Mouse (Mus musculus) forebrain, postnatal 0 days (tissue): Measurements from ENCODE around the gene Crabp2. TPM values are rescaled to one million over a fixed set of nuclear protein-coding genes. Genes with fewer than 3 reads are reported as not detected.

Experiments
- ATAC-seq: fragments of 200-750 bp; cut with Nextera tagmentation; 2 replicates; pipeline ENCODE4 v1.8.0; 2017; ENCODE audit warnings: mild to moderate bottlenecking, moderate library complexity
- DNase-seq: peaks from one replicate; pipeline ENCODE4 v3.0.0-alpha.2; 2015
- H3K27ac ChIP-seq: fragments of 300-500 bp; sonication (generic); 2 replicates; pipeline ENCODE4 v1.5.1; 2014; ENCODE audit warnings: low read depth, mild to moderate bottlenecking, antibody characterized with exemption, low read length, moderate library complexity, mixed read lengths
- H3K27me3 ChIP-seq: fragments of 300-500 bp; sonication (generic); 2 replicates; pipeline ENCODE4 v1.6.1; 2014; ENCODE audit warnings: mild to moderate bottlenecking, low read length, mixed read lengths; ENCODE audit not compliant: insufficient read depth
- H3K36me3 ChIP-seq: fragments of 300-500 bp; sonication (generic); 2 replicates; pipeline ENCODE4 v1.6.1; 2014; ENCODE audit warnings: mild to moderate bottlenecking, moderate library complexity; ENCODE audit not compliant: insufficient read depth
- H3K4me1 ChIP-seq: fragments of 300-500 bp; sonication (generic); 2 replicates; pipeline ENCODE4 v1.6.1; 2014; ENCODE audit warnings: antibody characterized with exemption; ENCODE audit not compliant: insufficient read depth
- H3K4me2 ChIP-seq: fragments of 300-500 bp; sonication (generic); 2 replicates; pipeline ENCODE4 v1.6.1; 2014; ENCODE audit warnings: low read depth, mild to moderate bottlenecking, moderate library complexity
- H3K4me3 ChIP-seq: fragments of 300-500 bp; sonication (generic); 2 replicates; pipeline ENCODE4 v1.5.1; 2014; ENCODE audit warnings: low read depth, low read length, mixed read lengths
- H3K9ac ChIP-seq: fragments of 300-500 bp; sonication (generic); 2 replicates; pipeline ENCODE4 v1.6.1; 2014; ENCODE audit warnings: mild to moderate bottlenecking
- H3K9me3 ChIP-seq: fragments of 300-500 bp; sonication (generic); 2 replicates; pipeline ENCODE4 v1.6.1; 2016; ENCODE audit warnings: low read length
- CTCF ChIP-seq: sonication (generic); IDR thresholded peaks from 2 replicates; pipeline ENCODE4 v1.5.1; 2016; ENCODE audit warnings: antibody characterized with exemption, control low read depth, low read depth
- WGBS: fragments of 180-500 bp; shearing (Covaris S2); extraction: QIAGEN DNeasy Blood & Tissue Kit; methylation state at CpG from one replicate; pipeline ENCODE4 v1.1.7; 2014; 5-methylcytosine and 5-hydroxymethylcytosine counted together
- polyA plus RNA-seq: library from polyadenylated mRNA; unstranded; fragments of >200 nt; fragmentation: Nextera tagmentation; extraction: Ambion mirVana; gene quantifications from 2 replicates; pipeline ENCODE4 v1.2.1, GENCODE M21; 2015
- total RNA-seq: library from RNA; depleted of rRNA; stranded (reverse); fragments of >200 nt; gene quantifications from 2 replicates; pipeline ENCODE4 v1.2.3, GENCODE M21; 2014

The Crabp2 gene
- total and polyA plus RNA-seq, 2 experiments from 2014 or later: 17.4 to 24.7 TPM

GRCm38 (mm10) chr3:87958056-87958455, 9.6 kb downstream of the Crabp2 start:
- DNase-seq: no peak
- H3K4me3 ChIP-seq: no peak overlapping the region
- no peaks in the 10 kb centered on the region for H3K36me3 ChIP-seq
- 7% methylated on average over 1 of the region's 1 CpGs for WGBS
- no peaks in the 10 kb centered on the region for H3K9me3 ChIP-seq
- H3K4me2 ChIP-seq: no peak overlapping the region
- no peak for TF ChIP-seq CTCF
- no peak overlapping the region for H3K9ac ChIP-seq
- no peak overlapping the region for H3K27ac ChIP-seq
- peaks cover 7% of the 10 kb centered on the region; the same call in 1 of the 2 replicates for H3K4me1 ChIP-seq
- H3K27me3 ChIP-seq: no peaks in the 10 kb centered on the region
- no peak for ATAC-seq

DNA sequence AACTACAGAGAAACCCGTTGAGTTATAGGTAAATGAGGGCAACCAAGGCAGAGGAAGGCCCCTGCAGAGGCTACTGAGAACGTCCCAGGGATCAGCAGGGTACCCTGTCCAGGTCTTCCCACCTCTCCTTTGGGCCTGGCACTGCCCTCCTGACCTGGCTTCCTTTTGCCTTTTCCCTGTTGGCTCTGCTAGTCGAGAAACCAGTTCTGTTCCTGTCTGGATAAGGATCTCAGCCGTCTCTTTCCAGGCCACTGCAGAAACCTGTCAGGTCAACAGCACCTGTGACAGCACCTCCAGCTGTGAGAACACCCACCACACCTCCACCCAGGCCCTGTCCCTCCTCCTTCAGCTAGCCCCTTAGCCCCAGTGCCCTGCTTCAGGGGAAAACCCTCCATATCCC, 10.0 kb downstream of the Crabp2 start:
- Histone ChIP-seq H3K4me3 (no peak overlapping the region), H3K27ac (no peak overlapping the region), H3K4me2 (no peak overlapping the region), H3K9me3 (no peaks in the 10 kb centered on the region), H3K4me1 (peaks cover 7% of the 10 kb centered on the region; the same call in 1 of the 2 replicates), H3K27me3 (no peaks in the 10 kb centered on the region), H3K9ac (no peak overlapping the region), H3K36me3 (no peaks in the 10 kb centered on the region)
- 38% methylated on average over 4 of the region's 4 CpGs for WGBS
- ATAC-seq: no peak
- no peak for DNase-seq
- no peak for TF ChIP-seq CTCF

- no peak overlapping the region for H3K4me2 ChIP-seq
- no peak overlapping the region for H3K27ac ChIP-seq
- H3K27me3 ChIP-seq: no peaks in the 10 kb centered on the region
- no peak overlapping the region for H3K9ac ChIP-seq
- ATAC-seq (no peak), DNase-seq (no peak)
- peaks cover 7% of the 10 kb centered on the region; the same call in 1 of the 2 replicates for H3K4me1 ChIP-seq
- no peak overlapping the region for H3K4me3 ChIP-seq
- H3K36me3 ChIP-seq: no peaks in the 10 kb centered on the region
- 17% methylated on average over 1 of the region's 1 CpGs for WGBS
- H3K9me3 ChIP-seq: no peaks in the 10 kb centered on the region
- no peak for TF ChIP-seq CTCF
Observed at GRCm38 (mm10) chr3:87958967-87959366, 10.5 kb downstream of the Crabp2 start.

GRCm38 (mm10) chr3:87959371-87959770, 10.9 kb downstream of the Crabp2 start:
- H3K27ac ChIP-seq: no peak overlapping the region
- ATAC-seq (no peak), DNase-seq (no peak)
- peaks cover 7% of the 10 kb centered on the region; the same call in 1 of the 2 replicates for H3K4me1 ChIP-seq
- H3K27me3 ChIP-seq: no peaks in the 10 kb centered on the region
- H3K4me2 ChIP-seq: no peak overlapping the region
- H3K9ac ChIP-seq: no peak overlapping the region
- no peaks in the 10 kb centered on the region for H3K9me3 ChIP-seq
- WGBS: 75% methylated on average over 7 of the region's 7 CpGs
- no peak for TF ChIP-seq CTCF
- no peaks in the 10 kb centered on the region for H3K36me3 ChIP-seq
- H3K4me3 ChIP-seq: no peak overlapping the region

DNA sequence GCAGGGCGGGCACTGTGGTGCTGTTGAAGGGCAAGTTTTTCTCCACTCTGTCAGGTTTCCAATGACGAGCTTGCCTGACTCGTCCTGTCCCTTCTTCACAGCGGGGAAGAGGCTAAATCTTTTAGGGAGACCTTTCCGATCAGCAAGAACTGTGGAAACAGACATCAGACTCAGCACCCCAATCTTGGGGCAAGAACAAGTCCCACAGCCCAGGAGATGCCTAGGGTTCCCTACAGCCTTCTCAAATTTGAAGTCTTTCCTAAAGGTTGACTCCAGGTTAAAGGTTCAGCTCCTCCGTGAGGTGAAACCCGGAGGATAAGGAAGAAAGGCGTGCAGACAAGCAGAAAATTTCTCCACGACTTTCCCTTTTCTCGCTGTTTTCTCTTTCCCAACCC, 11.7 kb downstream of the Crabp2 start:
- Histone ChIP-seq H3K9me3 (no peaks in the 10 kb centered on the region), H3K9ac (peak overlapping the region; percentile 62), H3K27ac (peak overlapping the region; percentile 86), H3K27me3 (no peaks in the 10 kb centered on the region), H3K36me3 (no peaks in the 10 kb centered on the region), H3K4me1 (peaks cover 7% of the 10 kb centered on the region; the same call in 1 of the 2 replicates), H3K4me2 (peak overlapping the region; percentile 78), H3K4me3 (peak overlapping the region; percentile 46)
- no peak for TF ChIP-seq CTCF
- 5% methylated on average over 10 of the region's 10 CpGs for WGBS
- ATAC-seq (no peak), DNase-seq (peak; percentile 58)

GRCm38 (mm10) chr3:87960586-87961191, 12.2 kb downstream of the Crabp2 start:
- WGBS: 3% methylated on average over 27 of the region's 27 CpGs

DNA sequence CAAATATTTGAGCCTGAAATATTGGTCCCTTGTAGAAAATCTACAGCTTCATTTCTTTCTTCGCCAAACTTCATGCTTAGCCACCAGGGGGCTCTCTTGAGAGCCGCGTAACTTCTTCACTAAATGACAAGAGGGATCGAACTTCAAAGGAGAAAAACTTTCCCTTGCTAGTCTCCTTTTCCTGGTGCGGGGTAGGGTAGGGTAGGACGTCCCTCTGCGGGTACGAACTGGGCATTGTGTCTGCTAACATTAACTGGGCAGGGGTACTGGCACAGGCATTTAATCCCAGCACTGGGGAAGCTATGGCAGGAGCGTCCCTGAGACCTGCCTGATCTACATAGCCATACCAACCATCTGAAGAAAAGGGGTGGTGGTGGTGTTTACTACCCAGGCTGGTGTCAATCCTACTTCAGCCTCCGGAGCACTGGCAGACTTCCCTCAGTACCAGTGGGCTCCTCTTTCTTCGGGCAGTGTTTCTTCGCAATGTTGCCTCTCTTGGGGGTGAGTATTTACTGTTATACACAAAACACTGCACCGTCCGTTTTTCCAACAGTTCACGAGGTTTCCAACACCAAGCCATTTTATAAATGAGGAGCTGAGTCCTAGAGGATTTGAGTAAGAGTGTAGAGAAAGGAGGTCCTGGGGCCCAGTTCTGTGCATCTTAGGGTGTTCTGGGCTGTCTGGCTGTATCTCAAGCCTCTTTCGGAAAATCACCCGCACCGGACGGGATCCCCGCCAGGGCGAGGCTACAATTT, 21.9 kb downstream of the Crabp2 start:
- TF ChIP-seq CTCF: peak; percentile 81
- peak overlapping the region; percentile 91 for H3K4me2 ChIP-seq
- H3K27me3 ChIP-seq: 0 out of 2 replicates have a peak, but pooled peaks cover 5% of the 10 kb centered on the region
- 0 out of 2 replicates have a peak, but pooled peaks cover 5% of the 10 kb centered on the region for H3K4me1 ChIP-seq
- WGBS: 1% methylated on average over 21 of the region's 21 CpGs
- ATAC-seq (no peak), DNase-seq (peak; percentile 86)
- no peaks in the 10 kb centered on the region for H3K36me3 ChIP-seq
- H3K4me3 ChIP-seq: peak overlapping the region; percentile 51
- no peak overlapping the region for H3K27ac ChIP-seq
- peak overlapping the region; percentile 47; the same call in 1 of the 2 replicates for H3K9ac ChIP-seq
- no peaks in the 10 kb centered on the region for H3K9me3 ChIP-seq

More at GRCm38 (mm10) chr3:87960586-87961191, 12.2 kb downstream of the Crabp2 start:
- TF ChIP-seq CTCF: peak; percentile 94
- peak; percentile 95 for DNase-seq
- H3K9ac ChIP-seq: peak overlapping the region; percentile 62
- ATAC-seq: peak; percentile 100
- H3K36me3 ChIP-seq: no peaks in the 10 kb centered on the region
- H3K27me3 ChIP-seq: no peaks in the 10 kb centered on the region
- peaks cover 7% of the 10 kb centered on the region; the same call in 1 of the 2 replicates for H3K4me1 ChIP-seq
- peak overlapping the region; percentile 46 for H3K4me3 ChIP-seq
- H3K27ac ChIP-seq: peak overlapping the region; percentile 86
- H3K4me2 ChIP-seq: peak overlapping the region; percentile 78
- H3K9me3 ChIP-seq: no peaks in the 10 kb centered on the region
